ENCODE assay signal across 19 mouse cellular contexts in the genomic region with DNA sequence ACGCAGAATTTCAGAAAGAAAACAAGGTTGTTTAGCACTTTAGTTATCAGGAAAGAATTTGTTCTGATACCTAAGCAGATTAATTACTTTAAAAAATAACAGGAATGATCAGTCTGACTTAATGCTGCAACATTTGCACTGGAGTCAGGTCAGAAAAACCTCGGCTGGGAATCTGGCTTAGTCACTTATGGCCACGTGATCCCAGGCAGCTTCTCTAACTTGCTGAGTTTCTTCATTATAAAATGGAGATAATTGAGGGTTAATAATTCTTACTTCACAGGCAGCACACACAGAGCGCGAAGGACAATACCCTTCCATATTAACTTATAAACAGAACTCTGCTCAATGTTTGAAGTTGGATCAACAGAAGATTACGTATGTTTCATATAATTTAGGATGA. TPM values are rescaled to one million over a fixed set of nuclear protein-coding genes. Genes with fewer than 3 reads are reported as not detected.
A peak's percentile ranks its signal among the peaks of the same experiment; 100 is the strongest.
DNase-seq lines count a peak whose midpoint lies in the region; ATAC-seq lines count a peak whose summit lies in the region.
"Had no signal": no experiment of that assay in that cellular context is flagged by ENCODE, and none has a peak within 500 bp of the region (broad histone marks: within the 10 kb centered on the region; RNA-seq: fewer than 3 reads in every experiment).

No protein-coding gene starts in this region.

- DNase-seq in adrenal gland, adult 2 months = peak; percentile 27
- DNase-seq in adrenal gland, adult 8-10 months = no peak
- peak; percentile 15 to 52 for DNase-seq in kidney, adult 8-10 months
- DNase-seq in retina, embryonic 14.5 days (ENCODE audit: low spot score) = peak; percentile 18
- no peak for DNase-seq in retina, postnatal 1 day
- no peak for DNase-seq in thymus, postnatal 4 days
- DNase-seq: adrenal gland, postnatal 25 days; cerebellum, adult 2 months; cerebellum, postnatal 10 days; gastrocnemius, adult 2 months; gastrocnemius, postnatal 25 days had no signal

- no peak overlapping the region for H3K4me2 ChIP-seq in kidney, embryonic 14.5 days (replicated peaks; ENCODE audit: low read depth, low read length)
- H3K4me2 ChIP-seq: forebrain, embryonic 13.5 days; heart, embryonic 12.5 days; hindbrain, embryonic 14.5 days had no signal

- no peak overlapping the region for H3K4me3 ChIP-seq in kidney, embryonic 14.5 days (ENCODE audit: low read length)
- H3K4me3 ChIP-seq: embryonic facial prominence, embryonic 10.5 days; forebrain, embryonic 13.5 days; gastrocnemius, adult 2 months; heart, embryonic 12.5 days; hindbrain, embryonic 10.5 days had no signal

- H3K27ac ChIP-seq in kidney, embryonic 14.5 days (ENCODE audit: low read depth, low read length) = no peak overlapping the region
- H3K27ac ChIP-seq: embryonic facial prominence, embryonic 10.5 days; forebrain, embryonic 13.5 days; gastrocnemius, adult 2 months; hindbrain, embryonic 10.5 days; hindbrain, embryonic 14.5 days had no signal

- H3K9me3 ChIP-seq in kidney, embryonic 14.5 days (ENCODE audit: control insufficient read depth, low read length) = no peaks in the 10 kb centered on the region
- H3K9me3 ChIP-seq: embryonic facial prominence, embryonic 10.5 days; forebrain, embryonic 13.5 days; heart, embryonic 12.5 days; hindbrain, embryonic 10.5 days had no signal

- H3K36me3 ChIP-seq in kidney, embryonic 14.5 days (ENCODE audit: control insufficient read depth, insufficient read depth, low read length) = peaks cover 7% of the 10 kb centered on the region; the same call in 1 of the 2 replicates
- H3K36me3 ChIP-seq: embryonic facial prominence, embryonic 10.5 days had no signal

- ATAC-seq in kidney, embryonic 14.5 days (ENCODE audit: low FRiP score, low TSS enrichment) = no peak
- ATAC-seq: forebrain, embryonic 13.5 days had no signal

- no peak overlapping the region for H3K9ac ChIP-seq in kidney, embryonic 14.5 days (ENCODE audit: low read depth, low read length)
- H3K9ac ChIP-seq: forebrain, embryonic 13.5 days; heart, embryonic 12.5 days; hindbrain, embryonic 14.5 days had no signal

- no peaks in the 10 kb centered on the region for H3K4me1 ChIP-seq in kidney, embryonic 14.5 days (ENCODE audit: control insufficient read depth, insufficient read depth, low read length)
- H3K4me1 ChIP-seq: embryonic facial prominence, embryonic 10.5 days; heart, embryonic 12.5 days; hindbrain, embryonic 10.5 days had no signal

- 81% methylated on average over 6 of the region's 6 CpGs for WGBS in kidney, embryonic 14.5 days

- H3K27me3 ChIP-seq in kidney, embryonic 14.5 days (ENCODE audit: control insufficient read depth, insufficient read depth, low read length) = no peaks in the 10 kb centered on the region
- H3K27me3 ChIP-seq: CH12.LX; forebrain, embryonic 13.5 days; heart, embryonic 12.5 days had no signal

RNA-seq across cellular contexts. Expression of a gene that starts 45.4 kb away (rescaled TPM):
- 10 to 100 TPM; 50.7 to 52.1 TPM for total RNA-seq in adrenal gland, adult 2 months (2021)
- 4.3 and 6.3 TPM in 2 replicates for polyA plus RNA-seq in adrenal gland, adult 2 months (2012; rRNA removed)
- 10 to 100 TPM; 47.6 to 58.3 (median 54.6) TPM for total RNA-seq in adrenal gland, adult 8-10 months (2022)
- 34.4 and 44.6 TPM in 2 replicates for polyA plus RNA-seq in kidney, embryonic 14.5 days (2014; fragmentation: Nextera tagmentation; extraction: Ambion mirVana)

RNA-seq across cellular contexts. Expression of a gene that starts 56.4 kb away (rescaled TPM):
- total RNA-seq in adrenal gland, adult 2 months (2021) = not detected
- polyA plus RNA-seq in adrenal gland, adult 2 months (2012; rRNA removed) = not detected in 2 replicates
- under 1 TPM in 2 of 4 experiments, not detected in 2; 0.06 to 0.18 TPM for total RNA-seq in adrenal gland, adult 8-10 months (2022)
- not detected in 2 replicates for polyA plus RNA-seq in kidney, embryonic 14.5 days (2014; fragmentation: Nextera tagmentation; extraction: Ambion mirVana)
- total RNA-seq: CH12.LX; granulocyte monocyte progenitor cell, adult 5-6 weeks had no signal
- polyA plus RNA-seq: forebrain, embryonic 13.5 days; heart, embryonic 12.5 days; hindbrain, embryonic 10.5 days; hindbrain, embryonic 14.5 days had no signal

RNA-seq across cellular contexts. Expression of a gene that starts 56.8 kb away (rescaled TPM):
- total RNA-seq in adrenal gland, adult 2 months (2021) = 1 to 10 TPM; 2.2 to 4.7 TPM
- polyA plus RNA-seq in adrenal gland, adult 2 months (2012; rRNA removed) = 1.7 and 2.2 TPM in 2 replicates
- 1 to 10 TPM; 1.7 to 5.5 (median 3.7) TPM for total RNA-seq in adrenal gland, adult 8-10 months (2022)
- 0.87 and 4.4 TPM in 2 replicates for polyA plus RNA-seq in kidney, embryonic 14.5 days (2014; fragmentation: Nextera tagmentation; extraction: Ambion mirVana)
- total RNA-seq: granulocyte monocyte progenitor cell, adult 5-6 weeks had no signal

Comparison
In these comparisons a context has a peak if more than half of its experiments do, and no peak if none do; other contexts are left out.
1. DNase-seq: peak in adrenal gland, adult 2 months (single experiment), kidney, adult 8-10 months (2 of 2) and retina, embryonic 14.5 days (single experiment); none in adrenal gland, adult 8-10 months (single experiment), retina, postnatal 1 day (single experiment) and thymus, postnatal 4 days (single experiment).